Mouse (Mus musculus) forebrain, embryonic 10.5 days (tissue): ENCODE measurements at regions not wholly inside any gene's neighbourhood (a gene's known extent, or its start where the extent isn't known, plus 50 kb on each side); places are given as distances from the start of the nearest gene placed in this dataset.

Experiments
- DNase-seq: peaks from one replicate; pipeline ENCODE4 v3.0.0-alpha.2; 2017; ENCODE audit warnings: low spot score; ENCODE audit errors: extremely low spot score
- H3K27ac ChIP-seq: fragments of 300-500 bp; sonication (generic); 2 replicates; pipeline ENCODE4 v1.5.1; 2016; ENCODE audit warnings: mild to moderate bottlenecking
- H3K27me3 ChIP-seq: fragments of 300-500 bp; sonication (generic); 2 replicates; pipeline ENCODE4 v1.6.1; 2016; ENCODE audit warnings: mild to moderate bottlenecking; ENCODE audit not compliant: poor library complexity, severe bottlenecking
- H3K36me3 ChIP-seq: fragments of 300-500 bp; sonication (generic); replicated peaks from 2 replicates; pipeline ENCODE4 v1.6.1; 2016; ENCODE audit warnings: mild to moderate bottlenecking, moderate library complexity
- H3K4me1 ChIP-seq: fragments of 300-500 bp; sonication (generic); 2 replicates; pipeline ENCODE4 v1.6.1; 2016
- H3K4me3 ChIP-seq: fragments of 300-500 bp; sonication (generic); 2 replicates; pipeline ENCODE4 v1.5.1; 2016; ENCODE audit warnings: mild to moderate bottlenecking, moderate library complexity
- H3K9me3 ChIP-seq: fragments of 300-500 bp; sonication (generic); 2 replicates; pipeline ENCODE4 v1.6.1; 2016; ENCODE audit warnings: mild to moderate bottlenecking, moderate library complexity
- WGBS: fragments of 180-500 bp; shearing (Covaris S2); methylation state at CpG from one replicate; pipeline ENCODE4 v1.1.7; 2016; 5-methylcytosine and 5-hydroxymethylcytosine counted together

DNA sequence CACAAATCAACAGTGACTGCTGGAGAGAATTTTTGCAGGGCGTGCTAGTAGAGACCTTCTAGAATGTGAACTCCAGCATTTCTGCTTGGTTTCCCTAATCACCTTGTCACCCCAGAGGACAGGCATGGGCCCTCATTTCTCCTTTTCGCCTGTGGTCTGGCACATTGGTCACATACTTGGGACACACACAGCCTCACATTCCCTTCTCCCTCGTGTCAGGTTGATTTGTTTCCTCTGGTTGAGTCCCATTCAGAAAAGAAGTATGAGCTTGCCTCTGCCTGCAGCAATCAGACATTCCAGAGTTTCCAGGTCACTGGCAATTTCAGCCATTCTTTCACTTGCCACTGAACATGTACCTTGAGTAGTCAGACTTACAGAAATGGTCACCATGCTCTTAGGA is 323.8 kb upstream of the 4931429L15Rik start:
- WGBS = 65% methylated on average over 3 of the region's 3 CpGs
- Histone ChIP-seq H3K9me3 (no peaks in the 10 kb centered on the region), H3K27ac (no peak overlapping the region), H3K36me3 (no peaks in the 10 kb centered on the region), H3K4me3 (no peak overlapping the region), H3K27me3 (no peaks in the 10 kb centered on the region), H3K4me1 (peaks cover 18% of the 10 kb centered on the region)
- DNase-seq = no peak

DNA sequence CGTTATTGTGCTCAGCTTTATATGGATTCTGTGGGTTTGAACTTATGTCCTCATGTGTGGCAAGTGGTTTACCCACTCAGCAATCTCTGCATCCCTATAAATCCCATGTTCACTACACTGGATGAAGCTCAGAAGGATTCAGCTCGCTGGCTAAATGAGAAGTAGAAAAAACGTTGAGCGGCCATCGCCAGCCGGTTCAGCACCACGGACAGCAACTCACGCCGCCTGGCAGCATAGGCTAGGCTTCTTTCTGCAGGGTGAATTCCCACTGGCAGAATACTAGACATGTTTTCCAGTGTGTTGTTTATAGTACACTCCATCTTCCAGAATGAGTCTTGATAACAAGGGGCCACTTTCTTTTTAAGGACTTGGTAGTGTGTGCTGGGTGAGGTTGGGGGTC is 322.9 kb upstream of the 4931429L15Rik start:
- H3K27me3 ChIP-seq = no peaks in the 10 kb centered on the region
- H3K36me3 ChIP-seq = no peaks in the 10 kb centered on the region
- peak; percentile 75 for DNase-seq
- H3K27ac ChIP-seq = no peak overlapping the region
- no peak overlapping the region for H3K4me3 ChIP-seq
- 7% methylated on average over 9 of the region's 9 CpGs for WGBS
- peaks cover 15% of the 10 kb centered on the region for H3K4me1 ChIP-seq
- H3K9me3 ChIP-seq = no peaks in the 10 kb centered on the region

GRCm38 (mm10) chr9:46636261-46637010 is 316.6 kb upstream of the 4931429L15Rik start:
- WGBS = 82% methylated on average over 8 of the region's 8 CpGs

GRCm38 (mm10) chr9:46633952-46634351 is 314.2 kb upstream of the 4931429L15Rik start:
- H3K4me3 ChIP-seq = no peak overlapping the region
- H3K4me1 ChIP-seq = 0 out of 2 replicates have a peak, but pooled peaks cover 3% of the 10 kb centered on the region
- H3K36me3 ChIP-seq = no peaks in the 10 kb centered on the region
- H3K27ac ChIP-seq = no peak overlapping the region
- DNase-seq = no peak
- H3K9me3 ChIP-seq = no peaks in the 10 kb centered on the region
- H3K27me3 ChIP-seq = no peaks in the 10 kb centered on the region
- 85% methylated on average over 4 of the region's 4 CpGs for WGBS

More at GRCm38 (mm10) chr9:46636261-46637010, 316.6 kb upstream of the 4931429L15Rik start:
- Histone ChIP-seq H3K4me1 (0 out of 2 replicates have a peak, but pooled peaks cover 3% of the 10 kb centered on the region), H3K9me3 (no peaks in the 10 kb centered on the region), H3K36me3 (no peaks in the 10 kb centered on the region), H3K27ac (no peak overlapping the region), H3K27me3 (no peaks in the 10 kb centered on the region), H3K4me3 (no peak overlapping the region)
- DNase-seq = no peak

GRCm38 (mm10) chr9:46632576-46632975 is 312.8 kb upstream of the 4931429L15Rik start:
- Histone ChIP-seq H3K27ac (no peak overlapping the region), H3K4me1 (0 out of 2 replicates have a peak, but pooled peaks cover 3% of the 10 kb centered on the region), H3K4me3 (no peak overlapping the region), H3K9me3 (no peaks in the 10 kb centered on the region), H3K36me3 (no peaks in the 10 kb centered on the region), H3K27me3 (no peaks in the 10 kb centered on the region)
- WGBS = 85% methylated on average over 10 of the region's 10 CpGs
- no peak for DNase-seq

GRCm38 (mm10) chr9:46622255-46622654 is 302.5 kb upstream of the 4931429L15Rik start:
- 78% methylated on average over 2 of the region's 2 CpGs for WGBS
- DNase-seq = no peak
- H3K27me3 ChIP-seq = no peaks in the 10 kb centered on the region
- H3K4me3 ChIP-seq = no peak overlapping the region
- H3K4me1 ChIP-seq = peaks cover 9% of the 10 kb centered on the region; the same call in 1 of the 2 replicates
- H3K27ac ChIP-seq = no peak overlapping the region
- H3K9me3 ChIP-seq = no peaks in the 10 kb centered on the region
- no peaks in the 10 kb centered on the region for H3K36me3 ChIP-seq

DNA sequence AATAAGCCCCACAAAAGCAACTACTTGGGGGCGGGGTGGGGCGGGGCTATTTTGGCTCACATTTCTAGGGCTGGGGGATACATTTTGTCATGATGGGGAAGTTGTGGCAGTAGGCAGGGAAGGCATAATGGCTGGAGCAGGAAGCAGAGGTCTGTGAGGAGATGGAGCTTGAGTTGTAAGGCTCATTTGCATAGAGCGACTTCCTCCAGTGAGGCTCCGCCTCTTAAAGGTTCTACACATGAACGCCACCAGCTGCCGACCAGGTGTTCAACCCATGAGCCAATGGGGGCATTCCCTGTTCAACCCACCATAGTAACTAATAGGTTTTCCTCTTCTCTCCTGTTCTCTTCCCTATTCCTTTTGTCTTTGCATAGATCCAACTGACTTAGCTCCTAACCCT is 302.1 kb upstream of the 4931429L15Rik start:
- no peak for DNase-seq
- WGBS = 93% methylated on average over 6 of the region's 6 CpGs

DNA sequence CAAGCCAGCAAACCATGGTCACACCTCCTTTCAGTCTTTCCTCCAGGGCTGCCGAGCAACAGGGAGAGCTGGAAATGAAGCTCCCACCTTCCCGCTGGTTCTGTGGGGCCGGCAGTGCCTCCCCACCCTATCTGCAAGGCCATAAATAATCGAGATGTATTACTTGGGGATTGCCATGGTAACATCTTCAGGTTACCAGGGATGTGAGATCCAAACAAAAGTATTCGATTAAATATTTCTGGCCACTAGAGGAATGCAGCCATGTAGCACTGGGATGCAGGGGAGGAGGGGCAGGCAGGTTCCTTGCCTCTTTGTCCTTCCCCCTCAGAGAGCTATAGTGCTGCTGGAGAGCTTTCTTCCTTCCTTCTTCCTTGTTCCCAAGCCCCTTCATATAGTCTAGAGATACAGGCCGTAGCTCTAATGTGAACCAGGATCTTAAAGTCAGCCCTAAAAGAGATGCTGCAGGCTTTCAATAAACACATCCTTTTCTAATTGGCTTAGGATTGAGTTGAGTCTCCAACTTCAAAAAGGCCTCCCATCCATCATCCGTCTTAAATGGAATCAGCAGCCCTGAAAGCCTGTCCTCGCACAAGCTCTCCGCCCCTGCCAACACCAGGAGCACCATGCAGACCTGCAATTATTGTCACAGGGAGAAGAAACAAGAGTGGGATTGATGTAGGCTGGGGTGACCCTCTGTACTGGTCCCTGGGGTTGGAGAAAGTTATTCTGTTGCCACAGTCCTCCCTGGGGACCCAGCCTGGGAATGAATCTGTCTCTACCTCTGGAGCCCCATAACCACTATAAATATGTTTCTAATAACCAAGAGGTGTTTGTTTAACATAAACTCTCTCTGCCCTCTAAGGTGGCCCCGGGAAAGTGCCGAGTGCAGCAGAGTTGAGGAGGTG is 290.6 kb upstream of the 4931429L15Rik start:
- H3K27ac ChIP-seq = peak overlapping the region; percentile 77
- no peaks in the 10 kb centered on the region for H3K27me3 ChIP-seq
- H3K36me3 ChIP-seq = no peaks in the 10 kb centered on the region
- peaks cover 9% of the 10 kb centered on the region; the same call in 1 of the 2 replicates for H3K9me3 ChIP-seq
- WGBS = 49% methylated on average over 11 of the region's 11 CpGs
- no peak for DNase-seq
- H3K4me3 ChIP-seq = no peak overlapping the region
- H3K4me1 ChIP-seq = peaks cover 24% of the 10 kb centered on the region

More for the DNA sequence above, 302.1 kb upstream of the 4931429L15Rik start:
- peaks cover 9% of the 10 kb centered on the region; the same call in 1 of the 2 replicates for H3K4me1 ChIP-seq
- H3K27me3 ChIP-seq = no peaks in the 10 kb centered on the region
- no peaks in the 10 kb centered on the region for H3K36me3 ChIP-seq
- no peak overlapping the region for H3K4me3 ChIP-seq
- H3K27ac ChIP-seq = no peak overlapping the region
- no peaks in the 10 kb centered on the region for H3K9me3 ChIP-seq

GRCm38 (mm10) chr9:46608695-46609094 is 288.9 kb upstream of the 4931429L15Rik start:
- no peaks in the 10 kb centered on the region for H3K36me3 ChIP-seq
- peaks cover 9% of the 10 kb centered on the region; the same call in 1 of the 2 replicates for H3K9me3 ChIP-seq
- no peaks in the 10 kb centered on the region for H3K27me3 ChIP-seq
- H3K4me3 ChIP-seq = no peak overlapping the region
- WGBS = 90% methylated on average over 8 of the region's 8 CpGs
- DNase-seq = no peak
- H3K27ac ChIP-seq = no peak overlapping the region
- peaks cover 24% of the 10 kb centered on the region for H3K4me1 ChIP-seq

GRCm38 (mm10) chr9:46600803-46601202 is 281.0 kb upstream of the 4931429L15Rik start:
- H3K27ac ChIP-seq = peak overlapping the region; percentile 69
- H3K4me1 ChIP-seq = peaks cover 33% of the 10 kb centered on the region
- no peak overlapping the region for H3K4me3 ChIP-seq
- H3K36me3 ChIP-seq = no peaks in the 10 kb centered on the region
- 80% methylated on average over 9 of the region's 9 CpGs for WGBS
- H3K9me3 ChIP-seq = 0 out of 2 replicates have a peak, but pooled peaks cover 4% of the 10 kb centered on the region
- H3K27me3 ChIP-seq = no peaks in the 10 kb centered on the region
- no peak for DNase-seq

DNA sequence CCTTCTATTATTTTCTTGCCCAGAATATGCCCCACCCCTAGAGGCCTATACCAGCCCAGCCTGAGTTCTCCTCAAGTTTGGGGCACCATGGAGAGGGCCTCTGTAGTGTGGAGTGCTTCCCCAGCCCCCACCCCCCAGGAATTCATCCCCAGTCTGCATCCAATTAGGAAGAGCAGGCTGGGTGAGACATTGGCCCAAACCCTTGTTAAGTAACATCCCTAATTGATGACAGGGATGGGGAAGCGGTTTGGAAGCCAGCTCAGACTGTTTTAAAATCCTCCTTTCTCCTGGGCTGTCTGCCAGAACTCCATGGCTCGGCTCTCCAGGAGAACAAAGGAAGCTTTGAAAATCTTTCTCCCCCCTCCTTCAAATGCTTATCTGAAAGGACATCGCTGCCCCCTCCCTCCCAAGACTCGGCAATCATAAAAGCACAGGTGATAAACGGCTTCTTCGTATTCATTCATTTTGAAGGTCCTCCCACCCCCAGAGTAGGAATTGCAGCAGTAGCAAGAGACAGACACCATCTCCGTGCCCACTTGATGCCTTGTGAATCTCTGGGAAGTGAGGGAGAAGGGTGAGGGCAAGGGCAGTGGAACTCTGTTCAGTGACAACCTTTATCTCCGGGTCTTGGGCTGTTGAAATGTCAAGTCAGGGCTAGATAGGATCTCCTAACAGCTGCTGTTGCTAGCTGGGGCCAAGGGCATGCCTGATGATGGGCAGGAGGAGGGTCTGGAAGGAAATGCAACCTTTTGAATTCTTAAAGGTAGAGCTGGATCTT is 280.3 kb upstream of the 4931429L15Rik start:
- Histone ChIP-seq H3K27me3 (no peaks in the 10 kb centered on the region), H3K27ac (peak overlapping the region; percentile 69), H3K36me3 (no peaks in the 10 kb centered on the region), H3K4me3 (no peak overlapping the region), H3K9me3 (0 out of 2 replicates have a peak, but pooled peaks cover 4% of the 10 kb centered on the region), H3K4me1 (peaks cover 33% of the 10 kb centered on the region)
- no peak for DNase-seq
- WGBS = 53% methylated on average over 8 of the region's 8 CpGs

- 93% methylated on average over 6 of the region's 6 CpGs for WGBS
- H3K27ac ChIP-seq = no peak overlapping the region
- H3K4me3 ChIP-seq = no peak overlapping the region
- H3K27me3 ChIP-seq = no peaks in the 10 kb centered on the region
- DNase-seq = no peak
- no peaks in the 10 kb centered on the region for H3K36me3 ChIP-seq
- H3K9me3 ChIP-seq = 0 out of 2 replicates have a peak, but pooled peaks cover 4% of the 10 kb centered on the region
- peaks cover 32% of the 10 kb centered on the region for H3K4me1 ChIP-seq
Observed at GRCm38 (mm10) chr9:46598518-46598917, 278.7 kb upstream of the 4931429L15Rik start.
